8 mouse cellular contexts compared by ENCODE assay signal in genomic region chr10:61782799-61783611, GRCm38 (mm10). TPM values are rescaled to one million over a fixed set of nuclear protein-coding genes. Genes with fewer than 3 reads are reported as not detected.
DNase-seq lines count a peak whose midpoint lies in the region; ATAC-seq lines count a peak whose summit lies in the region.

No protein-coding gene starts in this region.

- H3K4me2 ChIP-seq in hindbrain, embryonic 13.5 days = peak overlapping the region; percentile 73

- H3K4me3 ChIP-seq in hindbrain, embryonic 13.5 days = peak overlapping the region; percentile 89

- peak; percentile 70 for ATAC-seq in hindbrain, embryonic 13.5 days (ENCODE audit: low FRiP score)

- WGBS in hindbrain, embryonic 13.5 days = under 1% methylated on average over 64 of the region's 74 CpGs

- H3K36me3 ChIP-seq in hindbrain, embryonic 13.5 days = no peaks in the 10 kb centered on the region

- H3K27ac ChIP-seq in hindbrain, embryonic 13.5 days = peak overlapping the region; percentile 100

- H3K9me3 ChIP-seq in hindbrain, embryonic 13.5 days = no peaks in the 10 kb centered on the region

- H3K27me3 ChIP-seq in hindbrain, embryonic 13.5 days = no peaks in the 10 kb centered on the region

- H3K4me1 ChIP-seq in hindbrain, embryonic 13.5 days (replicated peaks) = peaks cover 44% of the 10 kb centered on the region

- H3K9ac ChIP-seq in hindbrain, embryonic 13.5 days = peak overlapping the region; percentile 99

- peak; percentile 85 for DNase-seq in R1 (ENCODE audit: low read depth, low spot score)
- DNase-seq in cerebellum, adult 8-10 months = peak; percentile 72
- DNase-seq in frontal cortex, adult 2 months (ENCODE audit: extremely low spot score in 1 of 2, low spot score in 1 of 2) = peak; percentile 38 to 75
- peak; percentile 65 to 68 for DNase-seq in layer of hippocampus, postnatal 36 days
- peak; percentile 80 for DNase-seq in lung, postnatal 10 days
- peak; percentile 33 for DNase-seq in retina, postnatal 7 days (ENCODE audit: low read depth, low spot score)
- no peak for DNase-seq in natural killer cell, adult 2 months (ENCODE audit: low spot score in 2 of 2)

RNA-seq across cellular contexts. Expression of gene H2afy2, which starts 0.9 kb away (rescaled TPM):
- 25.1 and 28.8 TPM in 2 replicates for polyA plus RNA-seq in frontal cortex, adult 2 months (2012; rRNA removed)
- polyA plus RNA-seq in hindbrain, embryonic 13.5 days (2015; fragmentation: Nextera tagmentation; extraction: Ambion mirVana) = 334 and 351 TPM in 2 replicates
- 10 to 100 TPM; 13.7 to 14.5 TPM for total RNA-seq in layer of hippocampus, postnatal 36 days (2021)

Comparison
In these comparisons a context has a peak if more than half of its experiments do, and no peak if none do; other contexts are left out.
1. DNase-seq: peak in R1 (single experiment), cerebellum, adult 8-10 months (single experiment), frontal cortex, adult 2 months (2 of 2), layer of hippocampus, postnatal 36 days (2 of 2), lung, postnatal 10 days (single experiment) and retina, postnatal 7 days (single experiment); none in natural killer cell, adult 2 months (0 of 2).
2. RNA of gene H2afy2, which starts 0.9 kb away (polyA plus RNA-seq): 334 to 351 TPM in hindbrain, embryonic 13.5 days; 25.1 to 28.8 TPM in frontal cortex, adult 2 months; every median in the first group is over 10 times any median in the second.